Mouse (Mus musculus): Measurements from ENCODE around the gene Tmem140.

DNA sequence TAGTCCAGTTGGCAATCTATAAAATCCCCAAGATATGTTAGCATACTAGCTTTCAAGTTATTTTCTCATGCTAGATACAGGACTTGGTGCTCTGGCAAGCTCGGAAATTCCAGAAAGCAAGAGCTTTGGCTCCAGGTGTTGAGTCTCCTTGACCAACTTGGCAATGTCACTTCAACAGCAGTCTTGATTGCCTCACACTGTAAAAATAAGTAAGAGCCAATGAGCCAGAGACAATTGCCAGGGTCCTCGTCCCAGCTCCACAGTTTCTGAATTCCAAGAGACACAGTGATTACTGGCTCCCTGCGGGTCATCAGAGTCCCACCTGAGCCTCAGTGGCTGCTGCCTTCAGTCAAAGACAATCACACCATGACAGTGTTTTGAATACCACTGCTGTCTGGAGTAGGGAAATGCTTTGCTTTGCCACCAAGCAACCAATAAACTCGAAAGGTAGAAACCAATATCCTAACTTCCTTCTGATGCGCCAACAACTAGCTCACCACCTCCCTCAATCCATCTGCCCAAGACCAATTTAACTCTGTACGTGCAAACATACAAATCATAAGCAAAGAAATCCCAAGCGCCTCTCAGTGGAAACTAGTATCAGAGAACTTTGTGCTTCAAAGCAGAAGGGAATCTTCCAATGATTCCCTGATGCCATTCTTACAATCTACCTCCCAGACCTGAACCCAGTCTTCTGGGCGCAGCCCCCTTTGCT, 46.8 kb downstream of the Tmem140 start:
- TF ChIP-seq POLR2A (IDR thresholded peaks at IDR 0.05; ENCODE audit: low read depth, low read length), result no peak
- no peak for TF ChIP-seq CTCF (IDR thresholded peaks at IDR 0.05; ENCODE audit: borderline replicate concordance, insufficient read depth, low read length)
